Mouse (Mus musculus) intestine, embryonic 15.5 days (tissue): ENCODE measurements around the gene Gpr183. TPM values are rescaled to one million over a fixed set of nuclear protein-coding genes. Genes with fewer than 3 reads are reported as not detected.

Source experiments
- ATAC-seq: fragments of 200-750 bp; cut with Nextera tagmentation; 2 replicates; pipeline ENCODE4 v1.8.0; 2017; ENCODE audit warnings: moderate TSS enrichment, moderate library complexity
- H3K27ac ChIP-seq: fragments of 300-500 bp; sonication (generic); 2 replicates; pipeline ENCODE4 v1.5.1; 2015; ENCODE audit warnings: mild to moderate bottlenecking, inconsistent platforms
- H3K27me3 ChIP-seq: fragments of 300-500 bp; sonication (generic); replicated peaks from 2 replicates; pipeline ENCODE4 v1.6.1; 2015; ENCODE audit warnings: inconsistent platforms
- H3K36me3 ChIP-seq: fragments of 300-500 bp; sonication (generic); 2 replicates; pipeline ENCODE4 v1.6.1; 2015; ENCODE audit warnings: inconsistent platforms
- H3K4me1 ChIP-seq: fragments of 300-500 bp; sonication (generic); replicated peaks from 2 replicates; pipeline ENCODE4 v1.6.1; 2015; ENCODE audit warnings: inconsistent platforms
- H3K4me2 ChIP-seq: fragments of 300-500 bp; sonication (generic); replicated peaks from 2 replicates; pipeline ENCODE4 v1.6.1; 2015; ENCODE audit warnings: mild to moderate bottlenecking, inconsistent platforms
- H3K4me3 ChIP-seq: fragments of 300-500 bp; sonication (generic); replicated peaks from 2 replicates; pipeline ENCODE4 v1.5.1; 2015; ENCODE audit warnings: inconsistent platforms
- H3K9ac ChIP-seq: fragments of 300-500 bp; sonication (generic); 2 replicates; pipeline ENCODE4 v1.6.1; 2015; ENCODE audit warnings: inconsistent platforms
- H3K9me3 ChIP-seq: fragments of 300-500 bp; sonication (generic); 2 replicates; pipeline ENCODE4 v1.6.1; 2016; ENCODE audit warnings: inconsistent platforms
- WGBS: fragments of 180-500 bp; shearing (Covaris S2); methylation state at CpG from one replicate; pipeline ENCODE4 v1.1.7; 2015; 5-methylcytosine and 5-hydroxymethylcytosine counted together
- polyA plus RNA-seq: library from polyadenylated mRNA; unstranded; fragments of >200 nt; fragmentation: Nextera tagmentation; extraction: Ambion mirVana; gene quantifications from 2 replicates; pipeline ENCODE4 v1.2.1, GENCODE M21; 2015

Gene Gpr183
- polyA plus RNA-seq, 1 experiment from 2014 or later, result 3.7 TPM

- H3K9me3 ChIP-seq, result no peaks in the 10 kb centered on the region
- H3K27me3 ChIP-seq, result no peaks in the 10 kb centered on the region
- H3K4me3 ChIP-seq, result no peak overlapping the region
- H3K4me1 ChIP-seq, result no peaks in the 10 kb centered on the region
- WGBS, result 77% methylated on average over 8 of the region's 8 CpGs
- H3K9ac ChIP-seq, result no peak overlapping the region
- H3K27ac ChIP-seq, result no peak overlapping the region
- 0 out of 2 replicates have a peak, but pooled peaks cover 1% of the 10 kb centered on the region for H3K36me3 ChIP-seq
- no peak for ATAC-seq
- no peak overlapping the region for H3K4me2 ChIP-seq
Observed at GRCm38 (mm10) chr14:121906341-121906991, 58.5 kb downstream of the Gpr183 start.

GRCm38 (mm10) chr14:121904754-121905153 lies 60.2 kb downstream of the Gpr183 start:
- H3K36me3 ChIP-seq, result no peaks in the 10 kb centered on the region
- no peak overlapping the region for H3K4me3 ChIP-seq
- ATAC-seq, result no peak
- H3K9me3 ChIP-seq, result no peaks in the 10 kb centered on the region
- H3K27ac ChIP-seq, result no peak overlapping the region
- H3K9ac ChIP-seq, result no peak overlapping the region
- H3K4me2 ChIP-seq, result no peak overlapping the region
- WGBS, result 29% methylated on average over 3 of the region's 3 CpGs
- no peaks in the 10 kb centered on the region for H3K27me3 ChIP-seq
- no peaks in the 10 kb centered on the region for H3K4me1 ChIP-seq

- no peak for ATAC-seq
- no peak overlapping the region for H3K4me2 ChIP-seq
- no peak overlapping the region for H3K27ac ChIP-seq
- H3K9ac ChIP-seq, result no peak overlapping the region
- no peaks in the 10 kb centered on the region for H3K27me3 ChIP-seq
- WGBS, result 86% methylated on average over 7 of the region's 7 CpGs
- no peaks in the 10 kb centered on the region for H3K4me1 ChIP-seq
- no peak overlapping the region for H3K4me3 ChIP-seq
- H3K36me3 ChIP-seq, result no peaks in the 10 kb centered on the region
- no peaks in the 10 kb centered on the region for H3K9me3 ChIP-seq
Observed at GRCm38 (mm10) chr14:121903381-121903876, 61.6 kb downstream of the Gpr183 start.

Other genes starting within 250 kb of the Gpr183 start
- 17.0 and 17.2 TPM in 2 replicates for gene Dock9, start 167.4 kb downstream of the Gpr183 start, polyA plus RNA-seq
- gene Ubac2, start 86.6 kb downstream of the Gpr183 start, polyA plus RNA-seq, result 59.3 and 61.1 TPM in 2 replicates
- 0.29 and 0.34 TPM in 2 replicates for gene Gpr18, start 49.4 kb downstream of the Gpr183 start, polyA plus RNA-seq
- gene Timm8a2, start 69.5 kb upstream of the Gpr183 start, polyA plus RNA-seq, result not detected in 2 replicates
- gene Tm9sf2, start 141.8 kb upstream of the Gpr183 start, polyA plus RNA-seq, result 247 and 273 TPM in 2 replicates
- 29.5 and 33.7 TPM in 2 replicates for gene Clybl, start 216.5 kb upstream of the Gpr183 start, polyA plus RNA-seq